Mouse (Mus musculus) macrophage (primary cell): Measurements from ENCODE around the gene Batf. TPM values are rescaled to one million over a fixed set of nuclear protein-coding genes. Genes with fewer than 3 reads are reported as not detected.
A peak's percentile ranks its signal among the peaks of the same experiment; 100 is the strongest.
"Not testable (repeated sequence)": the region's sequence is repeated elsewhere in the genome, so short reads cannot be mapped to it uniquely, and the experiment has no call there.

ENCODE experiments used
- H3K27ac ChIP-seq: fragments of 350-480 bp; formaldehyde crosslinking; 2 replicates; pipeline ENCODE4 v1.9.0; 2021
- H3K36me3 ChIP-seq: fragments of 350-480 bp; formaldehyde crosslinking; 2 replicates; pipeline ENCODE4 v1.9.0; 2021; ENCODE audit errors: inconsistent target
- H3K4me3 ChIP-seq: fragments of 350-480 bp; formaldehyde crosslinking; 2 replicates; pipeline ENCODE4 v1.9.0; 2021; ENCODE audit errors: inconsistent target
- H3K79me2 ChIP-seq: fragments of 350-480 bp; formaldehyde crosslinking; 2 replicates; pipeline ENCODE4 v1.9.0; 2021; ENCODE audit errors: inconsistent target
- WGBS: methylation state at CpG from one replicate; pipeline ENCODE4 v1.1.7; 2026; ENCODE audit warnings: inconsistent platforms; ENCODE audit not compliant: missing documents; 5-methylcytosine and 5-hydroxymethylcytosine counted together
- polyA plus RNA-seq: library from polyadenylated mRNA; stranded (reverse); fragments of 250-400 nt; gene quantifications from 3 replicates; pipeline ENCODE4 v1.2.4, GENCODE M21; 2018; ENCODE audit warnings: inconsistent platforms
- total RNA-seq, 78 experiments: library from RNA; depleted of rRNA; stranded (reverse); fragments of 250-400 nt; gene quantifications; 1 replicate in 9 of 78; 2 replicates in 24 of 78; 3 replicates in 43 of 78; 4 replicates in 2 of 78; pipeline ENCODE4 v1.2.4; 2018; ENCODE audit warnings: inconsistent platforms in 56 of 78

The Batf gene
- total RNA-seq (2018; cell fraction: chromatin; rRNA removed) = 100 to 1,000 TPM in 12 of 26 experiments, 10 to 100 TPM in 14; 18.3 to 354 (median 86.2) TPM
- 100 to 1,000 TPM in 14 of 26 experiments, 10 to 100 TPM in 12; 18.9 to 249 (median 102) TPM for total RNA-seq (2018; cell fraction: cytosol; rRNA removed)
- 100 to 1,000 TPM in 10 of 26 experiments, 10 to 100 TPM in 16; 12.2 to 203 (median 79.5) TPM for total RNA-seq (2018; cell fraction: nucleus; rRNA removed)
- 11.9 to 29.8 TPM (median 21.9 TPM) in 3 replicates for polyA plus RNA-seq

DNA sequence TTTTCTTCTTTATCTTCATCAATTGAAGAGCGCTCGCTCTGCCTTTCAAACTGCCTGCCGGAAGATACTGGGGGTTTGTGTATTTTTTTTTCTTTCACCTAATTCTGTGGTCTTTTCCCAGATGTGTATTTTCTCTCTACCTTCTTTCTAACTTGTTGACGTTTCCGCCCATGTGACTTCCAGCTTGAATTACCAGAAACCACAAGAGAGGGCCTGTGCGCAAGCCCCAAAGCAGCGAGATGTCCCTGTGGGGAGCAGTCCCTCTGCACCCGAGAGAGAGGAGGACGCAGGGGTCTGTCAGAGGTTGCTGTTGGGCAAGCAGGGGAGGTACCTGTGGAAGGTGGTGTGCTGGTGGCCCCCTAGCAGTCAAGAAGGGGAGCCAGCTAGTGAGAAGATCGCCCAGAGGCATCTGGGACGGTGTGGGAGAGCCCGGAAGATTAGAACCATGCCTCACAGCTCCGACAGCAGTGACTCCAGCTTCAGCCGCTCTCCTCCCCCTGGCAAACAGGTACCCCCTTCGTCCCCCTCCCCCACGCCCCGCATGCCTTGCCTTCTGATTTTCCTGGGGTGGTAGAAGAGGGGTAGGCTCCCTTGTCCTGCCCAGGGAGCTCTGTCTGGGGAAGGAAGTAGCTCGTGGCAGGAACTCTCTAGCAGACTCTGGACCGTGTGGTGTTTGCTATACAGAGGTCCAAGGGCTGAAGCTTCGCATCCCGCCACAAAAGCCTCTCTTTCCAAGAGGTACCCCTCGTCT lies at the start of gene Batf:
Gene Batf (plus strand): TSS at position 204 of the 751 bp plus-strand sequence.
- peaks cover 20% of the 10 kb centered on the region for H3K36me3 ChIP-seq
- H3K27ac ChIP-seq = peak within 1 kb of the TSS; percentile 46
- no peaks in the 10 kb centered on the region; the same call in 1 of the 2 replicates for H3K79me2 ChIP-seq
- peak within 1 kb of the TSS; percentile 65 for H3K4me3 ChIP-seq
- 11% methylated on average over 21 of the region's 22 CpGs for WGBS

- WGBS = 80% methylated on average over 9 of the region's 9 CpGs
- no peaks in the 10 kb centered on the region for H3K79me2 ChIP-seq
- H3K27ac ChIP-seq = no peak overlapping the region
- peaks cover 9% of the 10 kb centered on the region; the same call in 1 of the 2 replicates for H3K36me3 ChIP-seq
- H3K4me3 ChIP-seq = no peak overlapping the region
Measured at GRCm38 (mm10) chr12:85637932-85638331, 48.5 kb upstream of the Batf start.

GRCm38 (mm10) chr12:85638541-85639325 lies 47.7 kb upstream of the Batf start:
- Histone ChIP-seq H3K36me3 (peaks cover 7% of the 10 kb centered on the region; the same call in 1 of the 2 replicates), H3K79me2 (no peaks in the 10 kb centered on the region), H3K4me3 (no peak overlapping the region), H3K27ac (no peak overlapping the region)
- 92% methylated on average over 20 of the region's 20 CpGs for WGBS

- no peaks in the 10 kb centered on the region for H3K79me2 ChIP-seq
- H3K36me3 ChIP-seq = peaks cover 7% of the 10 kb centered on the region; the same call in 1 of the 2 replicates
- H3K27ac ChIP-seq = no peak overlapping the region
- no peak overlapping the region for H3K4me3 ChIP-seq
- WGBS = 96% methylated on average over 8 of the region's 12 CpGs
Measured at GRCm38 (mm10) chr12:85639326-85640008, 47.0 kb upstream of the Batf start.

- no peak overlapping the region for H3K4me3 ChIP-seq
- 61% methylated on average over 10 of the region's 10 CpGs for WGBS
- H3K36me3 ChIP-seq = peaks cover 7% of the 10 kb centered on the region; the same call in 1 of the 2 replicates
Measured at GRCm38 (mm10) chr12:85640852-85641563, 45.5 kb upstream of the Batf start.

GRCm38 (mm10) chr12:85641564-85641931 lies 44.9 kb upstream of the Batf start:
- Histone ChIP-seq H3K79me2 (no peaks in the 10 kb centered on the region), H3K4me3 (no peak overlapping the region), H3K27ac (no peak overlapping the region), H3K36me3 (peaks cover 7% of the 10 kb centered on the region; the same call in 1 of the 2 replicates)
- 96% methylated on average over 4 of the region's 4 CpGs for WGBS

More at GRCm38 (mm10) chr12:85640852-85641563, 45.5 kb upstream of the Batf start:
- no peaks in the 10 kb centered on the region for H3K79me2 ChIP-seq
- H3K27ac ChIP-seq = no peak overlapping the region

DNA sequence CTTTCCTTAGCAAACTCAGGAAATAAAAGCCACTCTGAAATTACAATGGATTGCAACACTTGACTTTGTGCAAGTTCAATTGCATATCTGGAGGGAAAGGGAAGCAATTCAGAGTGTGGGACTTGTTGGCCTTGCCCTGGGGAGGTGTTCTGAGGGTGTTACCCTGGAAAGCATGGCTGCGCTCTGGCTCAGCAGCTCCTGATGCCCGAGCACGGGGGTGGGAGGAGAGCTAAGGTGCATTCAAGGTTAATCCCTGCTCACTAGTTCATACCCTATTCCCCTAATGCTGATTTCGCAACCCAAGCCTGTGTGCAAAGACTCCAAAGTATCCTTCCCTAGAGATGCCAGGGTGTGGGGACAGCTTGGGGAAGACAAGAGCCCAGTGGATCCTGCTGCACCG lies 42.7 kb upstream of the Batf start:
- 68% methylated on average over 5 of the region's 5 CpGs for WGBS
- Histone ChIP-seq H3K27ac (no peak overlapping the region), H3K79me2 (no peaks in the 10 kb centered on the region), H3K36me3 (peaks cover 5% of the 10 kb centered on the region; the same call in 1 of the 2 replicates), H3K4me3 (no peak overlapping the region)

DNA sequence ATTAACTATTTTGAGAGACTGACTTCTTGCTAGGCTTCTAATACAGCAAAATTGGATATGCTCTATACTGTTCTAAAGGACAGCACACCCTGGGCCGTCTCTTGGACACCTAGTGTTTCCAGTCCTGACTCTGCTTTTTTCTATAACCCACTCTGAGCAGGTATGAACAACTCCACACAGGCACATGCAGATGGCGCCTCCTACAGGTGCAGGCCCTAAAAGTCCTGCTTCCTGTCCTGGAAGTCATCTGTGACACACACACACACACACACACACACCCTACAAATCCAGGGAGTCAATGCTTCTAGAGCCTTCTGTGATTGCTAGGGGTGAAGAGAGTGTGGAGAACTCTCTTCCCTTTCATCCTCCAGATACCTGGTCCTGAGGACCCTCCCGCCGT lies 40.8 kb upstream of the Batf start:
- WGBS = 94% methylated on average over 4 of the region's 4 CpGs
- Histone ChIP-seq H3K36me3 (no peaks in the 10 kb centered on the region), H3K27ac (no peak overlapping the region)

DNA sequence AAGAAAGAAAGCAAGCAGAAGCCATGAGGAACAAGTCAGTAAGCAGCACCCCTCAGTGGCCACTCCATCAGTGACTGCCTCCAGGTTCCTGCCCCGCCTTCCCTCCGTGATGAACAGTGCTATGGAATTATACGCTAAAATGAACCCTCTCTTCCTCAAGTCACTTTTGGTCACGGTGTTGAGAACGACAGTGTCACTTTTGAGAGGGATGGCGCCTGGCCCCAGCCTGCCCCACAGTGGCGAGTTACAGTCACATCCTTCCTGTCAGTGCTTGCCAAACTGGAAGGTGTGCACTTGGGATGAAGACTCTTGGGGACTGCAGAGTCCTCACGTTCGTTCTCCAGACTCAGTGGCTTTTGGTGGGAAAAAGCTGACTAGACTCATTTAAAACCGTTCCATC lies 39.1 kb upstream of the Batf start:
- no peaks in the 10 kb centered on the region for H3K79me2 ChIP-seq
- H3K27ac ChIP-seq = peak overlapping the region; percentile 49
- 38% methylated on average over 10 of the region's 10 CpGs for WGBS
- no peaks in the 10 kb centered on the region for H3K36me3 ChIP-seq
- H3K4me3 ChIP-seq = no peak overlapping the region

More for the DNA sequence above, 40.8 kb upstream of the Batf start:
- no peak overlapping the region for H3K4me3 ChIP-seq
- H3K79me2 ChIP-seq = no peaks in the 10 kb centered on the region

DNA sequence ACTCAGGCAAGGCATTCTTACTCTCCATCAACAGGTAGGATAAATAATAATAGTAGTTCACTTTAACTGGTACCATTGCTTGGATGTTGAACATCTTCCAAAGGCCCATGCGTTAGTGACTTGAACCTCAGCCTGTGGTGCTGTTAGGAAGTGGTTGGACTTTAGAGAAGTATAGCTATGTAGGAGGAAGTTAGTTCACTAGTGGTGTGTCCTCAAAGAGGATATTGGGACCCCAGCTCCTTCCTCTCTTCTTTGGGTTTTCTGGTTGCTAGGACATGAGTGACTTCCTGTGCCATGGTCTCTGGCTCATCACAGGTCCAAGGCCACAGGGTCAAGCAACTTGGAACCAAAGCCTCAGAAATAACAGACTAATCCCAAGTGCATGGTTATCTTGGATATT lies 38.5 kb upstream of the Batf start:
- no peaks in the 10 kb centered on the region for H3K36me3 ChIP-seq
- H3K79me2 ChIP-seq = no peaks in the 10 kb centered on the region
- no peak overlapping the region for H3K4me3 ChIP-seq
- 0% methylated on average over 1 of the region's 1 CpGs for WGBS
- H3K27ac ChIP-seq = peak overlapping the region; percentile 49

- H3K79me2 ChIP-seq = no peaks in the 10 kb centered on the region
- H3K36me3 ChIP-seq = no peaks in the 10 kb centered on the region
- no peak overlapping the region for H3K4me3 ChIP-seq
- 69% methylated on average over 1 of the region's 2 CpGs for WGBS
- peak overlapping the region; percentile 57 for H3K27ac ChIP-seq
Measured at GRCm38 (mm10) chr12:85659319-85659718, 27.1 kb upstream of the Batf start.

- 48% methylated on average over 12 of the region's 12 CpGs for WGBS
- no peaks in the 10 kb centered on the region for H3K36me3 ChIP-seq
- H3K79me2 ChIP-seq = no peaks in the 10 kb centered on the region
- no peak overlapping the region for H3K27ac ChIP-seq
- no peak overlapping the region for H3K4me3 ChIP-seq
Measured at GRCm38 (mm10) chr12:85660855-85661254, 25.6 kb upstream of the Batf start.

- 91% methylated on average over 8 of the region's 8 CpGs for WGBS
- H3K4me3 ChIP-seq, H3K36me3 ChIP-seq, H3K27ac ChIP-seq, H3K79me2 ChIP-seq: not testable (repeated sequence)
Measured at GRCm38 (mm10) chr12:85662232-85662631, 24.2 kb upstream of the Batf start.

GRCm38 (mm10) chr12:85662896-85663295 lies 23.6 kb upstream of the Batf start:
- Histone ChIP-seq H3K36me3 (no peaks in the 10 kb centered on the region), H3K4me3 (no peak overlapping the region), H3K27ac (no peak overlapping the region), H3K79me2 (no peaks in the 10 kb centered on the region)
- WGBS = 5% methylated on average over 9 of the region's 9 CpGs
